Mouse (Mus musculus): ENCODE results near the gene Dner. TPM values are rescaled to one million over a fixed set of nuclear protein-coding genes. Genes with fewer than 3 reads are reported as not detected.

Gene Dner
- total RNA-seq, 1 experiment, result 2.1 TPM

DNA sequence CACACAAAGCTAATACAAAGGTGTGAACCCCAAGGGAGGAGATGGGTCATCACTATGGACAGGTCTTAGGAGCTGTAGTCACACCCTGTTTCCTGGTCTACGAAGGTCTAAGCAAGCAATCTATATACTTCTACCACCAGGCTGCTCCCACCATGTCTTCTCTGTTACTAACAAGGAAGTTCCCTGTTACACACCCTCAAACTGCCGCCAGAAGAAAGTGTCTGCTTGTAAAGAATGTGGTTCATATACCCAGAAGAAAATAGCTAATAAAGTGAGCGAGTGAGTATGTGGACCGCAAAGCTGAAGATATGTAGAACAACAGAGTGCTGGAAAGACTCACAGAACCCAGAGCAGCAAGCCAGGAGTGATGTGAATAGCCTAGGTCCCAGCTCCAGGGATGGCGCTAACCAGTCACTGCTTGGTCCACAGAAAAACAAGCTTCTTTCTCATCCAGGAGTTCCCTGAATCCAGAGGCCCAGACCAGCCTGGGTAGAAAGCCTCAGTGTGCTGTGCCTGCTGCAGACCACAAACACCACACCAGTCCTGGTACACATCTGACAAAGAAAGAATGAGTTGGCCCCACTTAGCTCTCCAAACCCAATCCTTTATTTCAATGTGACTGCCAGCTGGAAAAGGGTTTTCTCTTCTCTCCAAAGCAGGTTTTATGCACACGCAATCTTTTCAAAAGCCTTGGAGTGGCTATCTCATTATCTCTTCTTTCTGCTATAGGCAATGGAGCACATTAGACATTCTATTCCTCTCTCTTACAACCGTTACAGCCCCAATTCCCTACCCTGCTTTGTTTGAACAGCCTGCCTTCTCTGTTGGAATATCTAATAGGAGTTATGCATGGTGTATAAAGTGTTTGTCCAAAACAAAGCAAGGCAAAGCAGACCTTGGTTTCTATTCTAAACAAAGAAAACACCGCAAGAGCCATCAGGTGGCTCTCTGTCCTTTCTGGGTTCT, 139.2 kb downstream of the Dner start:
- in situ Hi-C loops (cut with MboI; ENCODE audit: low sequenced_read_pairs in 2 of 2, unreplicated experiment in 2 of 2), result no loop called here
- TF ChIP-seq MAFK (IDR thresholded peaks at IDR 0.05; ENCODE audit: insufficient read depth, low read depth, low read length), result no peak
- TF ChIP-seq CHD2 (IDR thresholded peaks at IDR 0.05; ENCODE audit: low read depth, low read length), result no peak
- TF ChIP-seq ZC3H11A (IDR thresholded peaks at IDR 0.05; ENCODE audit: borderline replicate concordance, low read depth, low read length), result no peak
- TF ChIP-seq ZNF384 (IDR thresholded peaks at IDR 0.05; ENCODE audit: low read depth, low read length), result no peak
- TF ChIP-seq HCFC1 (IDR thresholded peaks at IDR 0.05; ENCODE audit: borderline replicate concordance, insufficient read depth, low read length), result no peak

DNA sequence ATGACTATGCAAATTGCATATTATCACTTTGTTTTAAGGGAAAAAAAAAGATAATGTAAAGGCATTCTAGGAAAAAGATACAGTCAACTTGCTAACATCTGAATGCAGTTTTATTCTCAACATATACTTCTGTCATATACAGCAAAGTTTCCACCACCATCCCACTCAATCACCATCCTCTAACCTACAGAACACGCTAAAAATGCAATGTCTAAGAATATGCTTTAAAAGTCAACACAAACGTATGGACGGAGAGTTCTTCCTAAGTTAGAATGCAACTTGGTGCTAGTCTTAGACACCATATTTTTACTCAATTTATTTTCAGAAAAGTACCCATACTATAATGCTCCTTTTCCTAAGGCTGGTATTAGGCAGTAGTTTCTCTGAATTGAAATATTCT, 144.0 kb downstream of the Dner start:
- in situ Hi-C loops (cut with MboI; ENCODE audit: low sequenced_read_pairs in 2 of 2, unreplicated experiment in 2 of 2), result no loop called here

More for the DNA sequence above, 139.2 kb downstream of the Dner start:
- Histone ChIP-seq H3K4me1 (ENCODE audit: control insufficient read depth in 2 of 2, insufficient read depth in 2 of 2, low read length in 2 of 2, poor library complexity in 1 of 2) (0 out of 4 replicates have a peak, but pooled peaks cover 0 to 2% of the 10 kb centered on the region in 2 experiments), H3K4me3 (ENCODE audit: insufficient read depth in 1 of 2, low read depth in 1 of 2, low read length in 2 of 2, poor library complexity in 1 of 2, severe bottlenecking in 1 of 2) (no peak overlapping the region), H3K9me3 (ENCODE audit: control insufficient read depth, insufficient read depth, low read depth, low read length) (no peaks in the 10 kb centered on the region), H3K9ac (ENCODE audit: insufficient read depth, low read depth, low read length, poor library complexity, severe bottlenecking) (no peak overlapping the region), H3K27ac (ENCODE audit: insufficient read depth, low read depth, low read length, poor library complexity, severe bottlenecking) (no peak overlapping the region), H3K36me3 (ENCODE audit: control insufficient read depth, insufficient read depth, low read length, poor library complexity, severe bottlenecking) (no peaks in the 10 kb centered on the region)
- DNase-seq (ENCODE audit: low read depth, low spot score), result no peak

DNA sequence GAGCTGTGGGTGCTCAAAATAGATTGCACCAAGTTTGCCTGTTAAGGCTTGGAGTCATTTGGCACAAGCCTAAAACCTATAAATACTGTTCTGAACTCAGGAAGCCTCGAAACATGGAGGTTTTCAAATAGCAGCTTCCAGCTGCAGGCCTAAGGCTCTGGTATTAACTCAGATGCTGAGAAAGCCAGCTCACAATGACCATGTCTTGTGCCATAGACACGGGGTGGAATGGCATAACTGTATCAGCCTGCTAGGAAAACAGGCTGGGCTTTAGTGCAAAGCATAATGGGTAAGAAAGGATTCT, 146.0 kb downstream of the Dner start:
- no peak for DNase-seq (ENCODE audit: low read depth, low spot score)
- Histone ChIP-seq H3K4me1 (ENCODE audit: control insufficient read depth in 2 of 2, insufficient read depth in 2 of 2, low read length in 2 of 2, poor library complexity in 1 of 2) (peaks cover 0 to 2% of the 10 kb centered on the region in 2 experiments; a peak in 1 of 4 replicates), H3K27ac (ENCODE audit: insufficient read depth, low read depth, low read length, poor library complexity, severe bottlenecking) (no peak overlapping the region), H3K4me3 (ENCODE audit: insufficient read depth in 1 of 2, low read depth in 1 of 2, low read length in 2 of 2, poor library complexity in 1 of 2, severe bottlenecking in 1 of 2) (no peak overlapping the region), H3K9ac (ENCODE audit: insufficient read depth, low read depth, low read length, poor library complexity, severe bottlenecking) (no peak overlapping the region), H3K9me3 (ENCODE audit: control insufficient read depth, insufficient read depth, low read depth, low read length) (no peaks in the 10 kb centered on the region), H3K36me3 (ENCODE audit: control insufficient read depth, insufficient read depth, low read length, poor library complexity, severe bottlenecking) (no peaks in the 10 kb centered on the region)
- in situ Hi-C loops (cut with MboI; ENCODE audit: low sequenced_read_pairs in 2 of 2, unreplicated experiment in 2 of 2), result no loop called here
- TF ChIP-seq ZNF384 (IDR thresholded peaks at IDR 0.05; ENCODE audit: low read depth, low read length) (no peak), MAFK (IDR thresholded peaks at IDR 0.05; ENCODE audit: insufficient read depth, low read depth, low read length) (no peak)

More for the DNA sequence above, 144.0 kb downstream of the Dner start:
- no peaks in the 10 kb centered on the region for H3K9me3 ChIP-seq (ENCODE audit: control insufficient read depth, insufficient read depth, low read depth, low read length)
- no peak overlapping the region for H3K27ac ChIP-seq (ENCODE audit: insufficient read depth, low read depth, low read length, poor library complexity, severe bottlenecking)
- peaks cover 0 to 2% of the 10 kb centered on the region in 2 experiments; a peak in 1 of 4 replicates for H3K4me1 ChIP-seq (ENCODE audit: control insufficient read depth in 2 of 2, insufficient read depth in 2 of 2, low read length in 2 of 2, poor library complexity in 1 of 2)
- H3K36me3 ChIP-seq (ENCODE audit: control insufficient read depth, insufficient read depth, low read length, poor library complexity, severe bottlenecking), result no peaks in the 10 kb centered on the region
- no peak overlapping the region for H3K9ac ChIP-seq (ENCODE audit: insufficient read depth, low read depth, low read length, poor library complexity, severe bottlenecking)
- H3K4me3 ChIP-seq (ENCODE audit: insufficient read depth in 1 of 2, low read depth in 1 of 2, low read length in 2 of 2, poor library complexity in 1 of 2, severe bottlenecking in 1 of 2), result no peak overlapping the region
- TF ChIP-seq CHD2 (IDR thresholded peaks at IDR 0.05; ENCODE audit: low read depth, low read length) (no peak), MAFK (IDR thresholded peaks at IDR 0.05; ENCODE audit: insufficient read depth, low read depth, low read length) (no peak), ZNF384 (IDR thresholded peaks at IDR 0.05; ENCODE audit: low read depth, low read length) (no peak), HCFC1 (IDR thresholded peaks at IDR 0.05; ENCODE audit: borderline replicate concordance, insufficient read depth, low read length) (no peak), ZC3H11A (IDR thresholded peaks at IDR 0.05; ENCODE audit: borderline replicate concordance, low read depth, low read length) (no peak)
- no peak for DNase-seq (ENCODE audit: low read depth, low spot score)

DNA sequence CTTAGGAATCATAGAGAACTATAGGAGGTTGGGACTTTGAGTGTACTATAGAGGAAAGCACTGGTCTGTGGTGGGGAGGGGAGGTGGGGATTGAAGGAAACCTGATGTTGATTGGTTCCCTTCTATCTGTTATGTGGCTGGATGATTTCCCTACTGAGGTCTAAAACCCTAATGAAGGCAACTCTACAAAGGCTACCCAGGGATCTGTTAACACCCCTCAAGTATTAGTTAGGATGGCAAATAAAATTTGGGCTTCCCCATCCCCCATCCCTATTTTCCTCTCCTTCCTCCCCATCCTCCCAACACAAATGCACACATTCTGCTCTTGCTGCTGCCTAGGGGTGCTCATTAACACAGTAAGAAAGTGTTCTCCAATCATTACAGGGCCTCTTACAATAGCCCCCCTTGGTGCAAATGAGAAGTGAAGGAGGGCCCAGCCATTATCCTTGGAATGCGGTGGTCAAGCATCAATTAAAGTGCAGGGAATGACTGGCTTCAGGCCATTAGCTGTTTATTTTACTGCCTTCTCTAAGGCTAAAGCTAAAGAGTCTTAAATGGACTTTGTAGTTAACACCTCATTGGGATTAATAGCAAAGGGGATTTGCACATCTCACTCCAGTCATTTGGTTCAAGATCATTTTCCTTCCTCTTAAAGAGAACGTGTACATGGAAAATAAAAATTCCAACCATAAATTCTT, 146.5 kb downstream of the Dner start:
- peak; percentile 29 for DNase-seq (ENCODE audit: low read depth, low spot score)
- in situ Hi-C loops (cut with MboI; ENCODE audit: low sequenced_read_pairs in 2 of 2, unreplicated experiment in 2 of 2), result no loop called here
- Histone ChIP-seq H3K27ac (ENCODE audit: insufficient read depth, low read depth, low read length, poor library complexity, severe bottlenecking) (no peak overlapping the region), H3K9me3 (ENCODE audit: control insufficient read depth, insufficient read depth, low read depth, low read length) (no peaks in the 10 kb centered on the region), H3K9ac (ENCODE audit: insufficient read depth, low read depth, low read length, poor library complexity, severe bottlenecking) (no peak overlapping the region), H3K4me3 (ENCODE audit: insufficient read depth in 1 of 2, low read depth in 1 of 2, low read length in 2 of 2, poor library complexity in 1 of 2, severe bottlenecking in 1 of 2) (no peak overlapping the region), H3K36me3 (ENCODE audit: control insufficient read depth, insufficient read depth, low read length, poor library complexity, severe bottlenecking) (no peaks in the 10 kb centered on the region), H3K4me1 (ENCODE audit: control insufficient read depth in 2 of 2, insufficient read depth in 2 of 2, low read length in 2 of 2, poor library complexity in 1 of 2) (peaks cover 0 to 2% of the 10 kb centered on the region in 2 experiments; a peak in 1 of 4 replicates)
- TF ChIP-seq HCFC1 (IDR thresholded peaks at IDR 0.05; ENCODE audit: borderline replicate concordance, insufficient read depth, low read length), result no peak
- TF ChIP-seq ZC3H11A (IDR thresholded peaks at IDR 0.05; ENCODE audit: borderline replicate concordance, low read depth, low read length), result no peak
- TF ChIP-seq ZNF384 (IDR thresholded peaks at IDR 0.05; ENCODE audit: low read depth, low read length), result no peak
- TF ChIP-seq CHD2 (IDR thresholded peaks at IDR 0.05; ENCODE audit: low read depth, low read length), result no peak
- no peak for TF ChIP-seq MAFK (IDR thresholded peaks at IDR 0.05; ENCODE audit: insufficient read depth, low read depth, low read length)

Data from ES-E14 (cell line).